Mouse (Mus musculus) frontal cortex, postnatal 25 days (tissue): ENCODE results near the gene Crmp1.

Source experiments
- DNase-seq, 2 experiments: peaks; one replicate each; pipeline ENCODE4 v3.0.0; 2022; ENCODE audit warnings: low spot score in 2 of 2

Crmp1 gene

DNA sequence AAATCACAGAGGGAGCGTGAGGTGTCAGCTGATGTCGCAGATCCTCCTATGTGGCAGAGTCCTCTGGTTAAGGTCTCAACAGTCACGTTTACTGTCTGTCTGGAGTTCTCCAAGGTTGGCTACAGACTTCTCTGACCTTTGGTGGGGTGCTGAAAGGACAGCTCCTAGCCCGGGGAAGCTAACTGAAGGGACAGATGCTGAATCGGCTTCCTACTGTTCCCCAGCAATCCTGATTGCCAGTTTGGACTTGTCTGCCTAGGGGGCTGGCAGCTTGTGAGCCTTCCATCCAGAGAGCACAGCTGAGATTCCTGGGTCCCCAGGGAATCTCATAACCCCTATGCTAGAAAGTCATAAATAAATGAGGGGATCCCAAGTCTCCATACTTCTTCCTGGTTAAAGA, 1.2 kb upstream of the Crmp1 start:
- DNase-seq, result no peak

DNA sequence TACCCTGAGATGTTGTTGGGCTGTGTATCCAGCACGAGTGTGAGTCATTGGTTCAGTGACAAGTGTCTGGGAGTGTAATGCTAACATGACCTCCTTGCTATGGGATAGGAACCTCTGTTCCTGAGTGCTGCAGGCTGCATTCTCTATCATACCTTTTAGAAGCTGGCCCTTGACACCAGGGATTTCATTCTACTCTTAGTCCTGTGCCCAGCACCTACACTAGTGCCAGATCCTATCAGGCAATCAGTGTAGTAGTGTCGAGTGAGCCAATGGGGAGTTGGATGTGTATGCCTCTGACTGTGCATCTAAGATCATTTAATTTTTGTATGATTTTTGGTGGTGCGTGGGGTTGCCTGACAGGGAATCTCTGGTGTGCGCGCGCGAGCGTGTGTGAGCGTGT, 516 bp upstream of the Crmp1 start:
- DNase-seq, result no peak

DNA sequence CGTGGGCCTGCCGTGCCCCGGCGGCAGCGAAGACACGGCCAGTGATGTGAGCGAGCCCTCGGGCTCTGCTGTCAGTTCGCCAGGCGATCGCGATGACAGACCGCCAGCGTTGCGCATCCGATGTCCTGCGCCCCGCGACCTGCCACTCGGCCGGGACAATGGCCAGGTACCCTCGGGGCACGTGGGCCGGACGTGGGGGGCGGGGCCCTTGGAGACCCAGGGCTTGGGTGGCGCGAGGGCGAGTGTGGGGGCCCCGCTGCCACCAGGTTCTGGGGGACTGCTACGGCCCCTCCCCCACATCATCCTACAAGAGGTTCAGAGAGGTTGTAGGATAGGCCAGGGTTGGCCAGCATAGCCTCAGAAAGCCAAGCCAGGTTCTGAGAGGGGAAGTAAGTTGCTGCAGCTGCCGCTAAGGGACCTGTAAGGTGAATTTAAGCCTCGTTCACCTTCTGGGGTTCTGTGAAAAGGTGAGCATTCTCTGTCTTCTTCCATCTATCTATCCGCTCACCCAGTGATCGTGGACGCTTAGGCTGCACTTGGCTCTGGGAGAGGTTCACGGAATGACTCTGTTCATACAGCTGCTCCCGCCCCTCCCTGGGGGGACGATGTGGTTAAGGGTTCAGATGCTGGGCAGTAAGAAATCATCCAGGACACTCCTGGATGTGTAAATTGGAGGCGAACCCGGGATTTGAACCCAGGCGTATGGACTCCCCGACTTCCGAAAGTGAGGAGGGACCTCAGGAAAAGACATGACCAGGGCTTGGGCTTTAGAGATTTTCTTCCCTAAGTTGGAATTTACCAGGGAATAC, 824 bp downstream of the Crmp1 start:
- no peak for DNase-seq

GRCm38 (mm10) chr5:37243169-37243886, 1.6 kb downstream of the Crmp1 start:
- no peak for DNase-seq

GRCm38 (mm10) chr5:37244161-37244560, 2.4 kb downstream of the Crmp1 start:
- DNase-seq, result peak; percentile 49 to 60

- DNase-seq, result no peak
Observed at GRCm38 (mm10) chr5:37244666-37245242, 3.0 kb downstream of the Crmp1 start.

- DNase-seq, result peak; percentile 48 to 61
Observed at GRCm38 (mm10) chr5:37245651-37246050, 3.9 kb downstream of the Crmp1 start.

GRCm38 (mm10) chr5:37246138-37246910, 4.6 kb downstream of the Crmp1 start:
- DNase-seq, result no peak

DNA sequence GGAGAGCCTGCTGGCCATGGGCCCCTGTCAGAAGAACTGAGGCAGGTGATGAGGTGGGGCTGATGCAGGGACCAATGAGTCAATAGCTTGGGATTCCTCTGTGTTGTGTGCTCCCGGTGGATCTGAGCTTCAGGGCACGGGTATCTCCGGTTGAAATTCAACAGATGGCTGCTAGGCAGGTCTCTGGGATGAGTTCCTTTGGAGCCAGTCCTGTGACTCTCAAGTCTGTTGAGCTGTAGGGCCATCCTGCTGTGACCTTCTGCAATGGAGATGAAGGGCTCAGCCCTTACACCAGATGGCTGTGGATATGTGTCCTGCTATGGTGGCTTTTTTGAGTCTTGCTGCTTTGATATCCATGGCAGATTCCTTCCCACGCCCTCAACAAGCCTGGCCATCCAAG, 5.7 kb downstream of the Crmp1 start:
- DNase-seq, result no peak

- no peak for DNase-seq
Observed at GRCm38 (mm10) chr5:37248870-37249269, 7.1 kb downstream of the Crmp1 start.

DNA sequence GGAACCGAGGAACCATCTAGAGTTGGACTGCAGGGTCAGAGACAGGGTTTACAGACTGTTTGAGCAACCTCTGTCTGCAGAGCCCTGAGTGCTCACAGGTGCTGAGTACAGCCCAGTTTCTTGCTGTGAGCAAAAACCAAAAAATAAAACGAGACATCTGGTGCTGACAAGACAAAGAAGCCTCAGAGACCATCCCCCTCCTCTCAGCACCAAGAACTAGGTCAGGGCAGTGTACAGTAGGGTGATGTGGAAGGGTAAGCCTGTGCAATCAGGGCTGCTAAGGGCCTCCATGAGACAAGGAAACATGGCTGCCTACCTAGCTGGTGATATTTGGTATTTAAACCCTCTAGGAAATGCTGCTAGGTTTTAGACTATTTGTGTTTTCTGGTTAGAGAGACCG, 9.9 kb downstream of the Crmp1 start:
- no peak for DNase-seq

GRCm38 (mm10) chr5:37252101-37252804, 10.5 kb downstream of the Crmp1 start:
- DNase-seq, result no peak

GRCm38 (mm10) chr5:37254523-37254922, 12.8 kb downstream of the Crmp1 start:
- DNase-seq, result no peak

- DNase-seq, result no peak
Observed at GRCm38 (mm10) chr5:37256823-37257222, 15.1 kb downstream of the Crmp1 start.

DNA sequence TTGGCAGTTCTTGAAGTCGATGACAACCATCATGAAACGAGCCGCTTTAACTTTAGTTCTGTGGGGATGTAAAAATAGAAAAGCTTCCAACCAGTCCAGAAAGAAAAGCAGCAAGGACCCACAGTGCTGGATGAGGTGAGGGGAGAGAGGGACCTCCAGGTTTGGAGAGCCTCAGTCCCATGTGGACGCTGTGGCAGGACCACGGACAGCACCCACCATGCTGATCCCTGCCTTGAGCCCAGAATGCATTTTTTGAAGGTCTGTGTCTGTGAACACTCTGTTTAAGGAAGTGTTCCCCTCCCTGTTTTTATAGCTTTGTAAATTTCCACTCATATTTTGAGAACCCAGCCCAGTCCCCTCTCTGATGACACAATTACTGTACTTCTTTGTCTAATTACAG, 15.5 kb downstream of the Crmp1 start:
- no peak for DNase-seq

DNA sequence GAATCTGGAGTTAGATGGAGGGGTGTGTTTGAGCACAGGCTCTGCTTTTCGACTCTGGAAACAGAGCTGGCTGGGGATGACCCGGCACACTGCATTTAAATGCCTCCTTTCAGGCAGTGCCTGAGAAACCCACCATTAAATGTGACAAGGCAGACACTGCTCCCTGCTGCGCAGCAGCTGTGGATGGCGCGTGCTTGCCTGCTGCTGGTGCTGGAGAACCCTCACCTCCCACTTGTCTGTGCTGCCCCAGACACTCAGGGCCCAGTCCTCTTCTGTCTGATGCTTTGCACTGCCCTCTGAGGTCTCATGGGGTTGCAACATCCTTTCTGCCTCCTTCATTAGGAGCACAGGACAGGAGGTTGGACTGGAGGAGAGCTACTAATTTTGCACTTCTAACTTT, 20.0 kb downstream of the Crmp1 start:
- no peak for DNase-seq

- DNase-seq, result no peak
Observed at GRCm38 (mm10) chr5:37263816-37264215, 22.1 kb downstream of the Crmp1 start.

DNA sequence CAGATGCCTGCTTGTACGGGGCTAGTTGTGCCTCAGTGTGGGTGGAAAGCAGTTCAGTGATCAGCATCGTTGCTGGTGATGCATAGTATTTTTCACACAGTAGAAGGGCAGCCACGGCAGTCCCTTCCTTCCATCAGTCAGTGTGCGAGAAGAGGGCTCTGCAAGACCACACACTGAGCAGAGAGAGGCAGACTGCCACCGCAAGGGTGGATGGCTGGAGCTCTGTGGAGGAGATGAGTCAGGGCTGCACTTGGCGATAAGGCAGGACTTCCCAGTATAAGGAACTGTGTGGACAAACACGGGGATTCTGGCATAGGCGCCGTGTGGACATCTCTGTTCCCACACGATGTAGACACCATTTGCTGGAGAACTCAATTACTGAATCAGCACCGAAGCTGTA, 39.3 kb downstream of the Crmp1 start:
- DNase-seq, result no peak

DNA sequence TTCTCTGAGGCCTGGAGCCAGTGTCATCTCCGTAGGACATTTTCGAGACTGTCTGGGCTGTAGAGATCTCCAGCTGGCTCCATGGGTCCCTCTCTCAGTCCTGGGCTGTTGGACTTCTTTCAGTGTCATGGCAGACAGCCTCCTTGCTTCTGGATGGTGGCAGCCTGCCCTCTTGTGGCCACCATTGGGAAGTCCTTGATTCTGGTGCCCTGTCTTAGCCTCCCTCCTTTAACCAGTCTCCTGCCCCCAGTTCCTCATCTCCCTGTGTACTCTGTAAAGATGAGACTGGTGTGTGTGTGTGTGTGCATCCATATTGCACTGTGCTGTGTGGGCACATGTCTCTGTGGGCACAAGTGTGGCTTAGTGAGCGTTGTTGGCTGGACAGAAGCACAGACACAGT, 46.6 kb downstream of the Crmp1 start:
- DNase-seq, result peak; percentile 43 to 50

- DNase-seq, result peak in 1 of 2 experiments; percentile 37
Observed at GRCm38 (mm10) chr5:37289236-37289635, 47.5 kb downstream of the Crmp1 start.

DNA sequence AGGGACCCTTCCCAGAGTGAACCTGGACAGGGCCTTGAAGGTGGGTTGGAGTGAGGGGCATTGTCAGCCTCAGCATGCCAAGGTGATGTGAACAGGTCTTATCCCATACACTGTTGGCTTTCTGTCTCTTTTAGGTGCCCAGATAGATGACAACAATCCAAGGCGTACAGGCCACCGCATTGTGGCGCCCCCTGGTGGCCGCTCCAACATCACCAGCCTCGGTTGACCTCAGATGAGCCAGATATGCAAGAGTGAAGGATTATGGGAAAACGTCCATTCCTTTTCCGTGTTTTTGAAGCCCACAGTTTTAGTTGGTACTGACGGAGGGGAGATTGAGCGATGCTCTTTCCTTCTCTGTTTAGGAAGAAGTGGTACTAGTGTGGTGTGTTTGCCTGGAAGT, 49.2 kb downstream of the Crmp1 start:
- DNase-seq, result peak in 1 of 2 experiments; percentile 16
